Mouse (Mus musculus) intestine, postnatal 0 days (tissue): ENCODE measurements around the gene Srp54c. TPM values are rescaled to one million over a fixed set of nuclear protein-coding genes. Genes with fewer than 3 reads are reported as not detected.

ENCODE experiments used
- ATAC-seq: fragments of 200-750 bp; cut with Nextera tagmentation; 2 replicates; pipeline ENCODE4 v1.8.0; 2017; ENCODE audit warnings: mild to moderate bottlenecking, moderate TSS enrichment, moderate library complexity
- H3K27ac ChIP-seq: fragments of 300-500 bp; sonication (generic); 2 replicates; pipeline ENCODE4 v1.5.1; 2014; ENCODE audit warnings: mild to moderate bottlenecking, low read depth, low read length, moderate library complexity
- H3K27me3 ChIP-seq: fragments of 300-500 bp; sonication (generic); replicated peaks from 2 replicates; pipeline ENCODE4 v1.6.1; 2014; ENCODE audit warnings: low read length, mixed read lengths; ENCODE audit not compliant: control insufficient read depth, insufficient read depth
- H3K36me3 ChIP-seq: fragments of 300-500 bp; sonication (generic); 2 replicates; pipeline ENCODE4 v1.6.1; 2014; ENCODE audit warnings: mild to moderate bottlenecking, moderate library complexity; ENCODE audit not compliant: control insufficient read depth, insufficient read depth
- H3K4me1 ChIP-seq: fragments of 300-500 bp; sonication (generic); replicated peaks from 2 replicates; pipeline ENCODE4 v1.6.1; 2014; ENCODE audit warnings: antibody characterized with exemption, low read length, mixed read lengths; ENCODE audit not compliant: control insufficient read depth, insufficient read depth
- H3K4me2 ChIP-seq: fragments of 300-500 bp; sonication (generic); replicated peaks from 2 replicates; pipeline ENCODE4 v1.6.1; 2014; ENCODE audit warnings: low read depth, mild to moderate bottlenecking, moderate library complexity
- H3K4me3 ChIP-seq: fragments of 300-500 bp; sonication (generic); 2 replicates; pipeline ENCODE4 v1.5.1; 2014; ENCODE audit warnings: low read depth, low read length
- H3K9ac ChIP-seq: fragments of 300-500 bp; sonication (generic); 2 replicates; pipeline ENCODE4 v1.6.1; 2014; ENCODE audit warnings: mild to moderate bottlenecking, low read depth, low read length
- H3K9me3 ChIP-seq: fragments of 300-500 bp; sonication (generic); 2 replicates; pipeline ENCODE4 v1.6.1; 2016; ENCODE audit warnings: mixed run types; ENCODE audit not compliant: control insufficient read depth
- CTCF ChIP-seq: sonication (generic); IDR thresholded peaks from 2 replicates; pipeline ENCODE4 v1.5.1; 2016; ENCODE audit warnings: low read depth, mild to moderate bottlenecking, control low read depth, antibody characterized with exemption, moderate library complexity
- WGBS: fragments of 180-500 bp; shearing (Covaris S2); extraction: QIAGEN DNeasy Blood & Tissue Kit; methylation state at CpG from one replicate; pipeline ENCODE4 v1.1.7; 2014; 5-methylcytosine and 5-hydroxymethylcytosine counted together
- polyA plus RNA-seq: library from polyadenylated mRNA; unstranded; fragments of >200 nt; fragmentation: Nextera tagmentation; extraction: Ambion mirVana; gene quantifications from 2 replicates; pipeline ENCODE4 v1.2.1, GENCODE M21; 2015

Srp54c gene
- polyA plus RNA-seq, 1 experiment from 2014 or later, result 60.0 TPM

GRCm38 (mm10) chr12:55311841-55312240, 81.9 kb downstream of the Srp54c start:
- H3K4me3 ChIP-seq, result no peak overlapping the region
- no peaks in the 10 kb centered on the region for H3K4me1 ChIP-seq
- peaks cover 14% of the 10 kb centered on the region; the same call in 1 of the 2 replicates for H3K36me3 ChIP-seq
- WGBS, result 72% methylated on average over 7 of the region's 7 CpGs
- no peak for TF ChIP-seq CTCF
- H3K27ac ChIP-seq, result no peak overlapping the region
- no peaks in the 10 kb centered on the region for H3K27me3 ChIP-seq
- ATAC-seq, result no peak
- H3K4me2 ChIP-seq, result no peak overlapping the region
- H3K9ac ChIP-seq, result no peak overlapping the region
- no peaks in the 10 kb centered on the region for H3K9me3 ChIP-seq

Other genes starting within 250 kb of the Srp54c start
- not detected in 2 replicates for gene Gm20403, start 243.6 kb upstream of the Srp54c start, polyA plus RNA-seq
- 15.2 and 15.3 TPM in 2 replicates for gene Baz1a, start 215.8 kb upstream of the Srp54c start, polyA plus RNA-seq
- 10.1 TPM in 2 replicates for gene 2700097O09Rik, start 150.1 kb upstream of the Srp54c start, polyA plus RNA-seq
- gene Srp54a, start 149.9 kb upstream of the Srp54c start, polyA plus RNA-seq, result 106 and 107 TPM in 2 replicates
- 27.8 and 29.2 TPM in 2 replicates for gene Fam177a, start 105.7 kb upstream of the Srp54c start, polyA plus RNA-seq
- gene Srp54b, start 75.1 kb upstream of the Srp54c start, polyA plus RNA-seq, result 34.7 and 39.1 TPM in 2 replicates
- gene 1700047I17Rik2, start 30.6 kb upstream of the Srp54c start, polyA plus RNA-seq, result not detected in 2 replicates
- gene 1110008L16Rik, start 69.4 kb downstream of the Srp54c start, polyA plus RNA-seq, result 10.1 and 11.9 TPM in 2 replicates
- gene Ppp2r3c, start 72.8 kb downstream of the Srp54c start, polyA plus RNA-seq, result 7.7 and 8.6 TPM in 2 replicates
- 279 and 292 TPM in 2 replicates for gene Psma6, start 154.1 kb downstream of the Srp54c start, polyA plus RNA-seq